Mouse (Mus musculus) telencephalon, adult 2 months (tissue): ENCODE measurements around the gene BB287469.
"Not testable (repeated sequence)": the region's sequence is repeated elsewhere in the genome, so short reads cannot be mapped to it uniquely, and the experiment has no call there.

Source experiments
- DNase-seq: peaks from one replicate; pipeline ENCODE4 v3.0.0-alpha.2; 2011; ENCODE audit warnings: low read depth, low spot score

Gene BB287469

GRCm38 (mm10) chr12:87816277-87816676, at the start of gene BB287469:
Gene BB287469, plus strand, starts transcription at chr12:87816577.
- not testable (repeated sequence) for DNase-seq

- not testable (repeated sequence) for DNase-seq
These were observed 40.7 kb upstream of the BB287469 start, which contains the start of gene Gm21319 for GRCm38 (mm10) chr12:87775655-87776054. Gene Gm21319, minus strand, starts transcription at chr12:87775755.

GRCm38 (mm10) chr12:87795212-87795611, 21.2 kb upstream of the BB287469 start, which contains the start of gene Gm21936:
Gene Gm21936, plus strand, starts transcription at chr12:87795512.
- not testable (repeated sequence) for DNase-seq

GRCm38 (mm10) chr12:87797971-87798370, 18.4 kb upstream of the BB287469 start:
- not testable (repeated sequence) for DNase-seq

GRCm38 (mm10) chr12:87842239-87842638, 25.9 kb downstream of the BB287469 start, which contains the start of gene Gm2001:
Gene Gm2001, minus strand, starts transcription at chr12:87842339.
- DNase-seq: not testable (repeated sequence)

- not testable (repeated sequence) for DNase-seq
These were observed 34.3 kb downstream of the BB287469 start for GRCm38 (mm10) chr12:87850657-87851056.

- DNase-seq: not testable (repeated sequence)
These were observed 39.7 kb downstream of the BB287469 start for GRCm38 (mm10) chr12:87856067-87856466.

GRCm38 (mm10) chr12:87861740-87862692, 45.6 kb downstream of the BB287469 start:
- not testable (repeated sequence) for DNase-seq

- DNase-seq: not testable (repeated sequence)
These were observed 47.3 kb downstream of the BB287469 start for GRCm38 (mm10) chr12:87863638-87864037.

GRCm38 (mm10) chr12:87864048-87864447, 47.7 kb downstream of the BB287469 start:
- DNase-seq: not testable (repeated sequence)
